Comparison of ENCODE assay signal across 12 mouse cellular contexts in genomic region chr3:136650966-136651365, GRCm38 (mm10).
"Had no signal": no experiment of that assay in that cellular context is flagged by ENCODE, and none has a peak within 500 bp of the region (broad histone marks: within the 10 kb centered on the region; RNA-seq: fewer than 3 reads in every experiment).

No protein-coding gene starts in this region.

- H3K27me3 ChIP-seq: limb, embryonic 15.5 days; liver, embryonic 12.5 days; neural tube, embryonic 12.5 days had no signal

- H3K4me2 ChIP-seq: limb, embryonic 15.5 days; liver, embryonic 12.5 days; lung, embryonic 14.5 days; neural tube, embryonic 12.5 days had no signal

- H3K9ac ChIP-seq: limb, embryonic 15.5 days; liver, embryonic 12.5 days; lung, embryonic 14.5 days; neural tube, embryonic 12.5 days had no signal

- H3K9me3 ChIP-seq: limb, embryonic 15.5 days; liver, embryonic 12.5 days; midbrain, embryonic 10.5 days; neural tube, embryonic 12.5 days had no signal

- H3K4me1 ChIP-seq: limb, embryonic 15.5 days; liver, embryonic 12.5 days; neural tube, embryonic 12.5 days had no signal

- DNase-seq: kidney, adult 9 months; kidney, postnatal 14 days; lung, embryonic 14.5 days; lung, postnatal 10 days; lung, postnatal 4 days; spleen, adult 18-20 months; thymus, postnatal 4 days had no signal

- ATAC-seq: liver, embryonic 12.5 days had no signal

- H3K27ac ChIP-seq: left cerebral cortex, adult 2 months; limb, embryonic 15.5 days; liver, embryonic 12.5 days; midbrain, embryonic 10.5 days; neural tube, embryonic 12.5 days had no signal

- H3K4me3 ChIP-seq: left cerebral cortex, adult 2 months; limb, embryonic 15.5 days; liver, embryonic 12.5 days; midbrain, embryonic 10.5 days; neural tube, embryonic 12.5 days had no signal

- H3K36me3 ChIP-seq: limb, embryonic 15.5 days; liver, embryonic 12.5 days; midbrain, embryonic 10.5 days; neural tube, embryonic 12.5 days had no signal
